Mouse (Mus musculus): ENCODE measurements around the gene Acap1. TPM values are rescaled to one million over a fixed set of nuclear protein-coding genes. Genes with fewer than 3 reads are reported as not detected.
A peak's percentile ranks its signal among the peaks of the same experiment; 100 is the strongest.

Gene Acap1
- total and polyA plus RNA-seq, 3 experiments = 0.65 to 3.3 (median 1.1) TPM

GRCm38 (mm10) chr11:69880853-69881603, 14.3 kb downstream of the Acap1 start, which contains the start of gene Kctd11:
Gene Kctd11 (minus strand): TSS chr11:69881406.
- DNase-seq = peak; percentile 96
- H3K4me3 ChIP-seq = peak within 1 kb of the TSS; percentile 77
- TF ChIP-seq POLR2A (IDR thresholded peaks at IDR 0.05; ENCODE audit: insufficient read depth, low read depth, low read length) (peak; percentile 98), CTCF (IDR thresholded peaks at IDR 0.05) (peak; percentile 57), EP300 (IDR thresholded peaks at IDR 0.05; ENCODE audit: insufficient read depth, low read depth, low read length) (no peak; the same call in 1 of the 2 replicates)
- no peaks in the 10 kb centered on the region for H3K36me3 ChIP-seq (ENCODE audit: control insufficient read depth, insufficient read depth, low read length)
- WGBS = under 1% methylated on average over 46 of the region's 46 CpGs
- no peaks in the 10 kb centered on the region for H3K79me2 ChIP-seq (replicated peaks; ENCODE audit: control insufficient read depth, insufficient read depth, low read length)
- H3K9ac ChIP-seq (ENCODE audit: low read depth, low read length) = peak within 1 kb of the TSS; percentile 68
- H3K27me3 ChIP-seq (ENCODE audit: control insufficient read depth, insufficient read depth, low read length) = no peaks in the 10 kb centered on the region
- H3K27ac ChIP-seq = peak within 1 kb of the TSS; percentile 81
- intact Hi-C loops (cut with DNase I) = loop anchor here (1.0 to 2.0 kb wide), 2 partner anchors 40 to 68 kb away; partner anchors contain the start of gene Eif5a
- peaks cover 5% of the 10 kb centered on the region for H3K4me1 ChIP-seq (ENCODE audit: control insufficient read depth, insufficient read depth, low read length)

DNA sequence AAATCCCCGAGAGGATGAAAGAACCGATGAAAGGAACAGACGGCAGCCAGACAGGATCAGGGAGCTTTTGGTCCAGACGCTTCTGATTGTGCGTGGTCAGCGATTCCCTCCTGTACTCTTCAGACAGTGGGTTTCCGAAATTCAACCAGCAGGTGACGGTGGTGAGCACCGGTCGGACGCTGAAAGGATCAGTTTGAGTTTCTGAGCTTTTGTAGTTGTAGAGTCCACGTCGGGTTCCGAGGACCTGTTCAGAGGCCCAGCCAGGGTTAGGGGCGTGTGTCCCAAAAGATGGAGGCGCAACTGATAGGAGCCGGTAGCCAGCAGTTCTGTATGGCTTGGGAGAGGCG, 14.9 kb downstream of the Acap1 start:
- TF ChIP-seq CTCF (IDR thresholded peaks at IDR 0.05) (peak; percentile 94), EP300 (IDR thresholded peaks at IDR 0.05; ENCODE audit: insufficient read depth, low read depth, low read length) (no peak)
- no peaks in the 10 kb centered on the region for H3K79me2 ChIP-seq (replicated peaks; ENCODE audit: control insufficient read depth, insufficient read depth, low read length)
- WGBS = under 1% methylated on average over 18 of the region's 18 CpGs
- intact Hi-C loops (cut with DNase I) = loop anchor here (1.0 to 2.0 kb wide), 2 partner anchors 40 to 69 kb away; partner anchors contain the start of gene Eif5a
- H3K4me1 ChIP-seq (ENCODE audit: control insufficient read depth, insufficient read depth, low read length) = peaks cover 6% of the 10 kb centered on the region
- no peaks in the 10 kb centered on the region for H3K36me3 ChIP-seq (ENCODE audit: control insufficient read depth, insufficient read depth, low read length)
- DNase-seq = no peak
- H3K4me3 ChIP-seq = peak overlapping the region; percentile 77
- no peaks in the 10 kb centered on the region for H3K27me3 ChIP-seq (ENCODE audit: control insufficient read depth, insufficient read depth, low read length)
- H3K9ac ChIP-seq (ENCODE audit: low read depth, low read length) = peak overlapping the region; percentile 68
- H3K27ac ChIP-seq = peak overlapping the region; percentile 81

DNA sequence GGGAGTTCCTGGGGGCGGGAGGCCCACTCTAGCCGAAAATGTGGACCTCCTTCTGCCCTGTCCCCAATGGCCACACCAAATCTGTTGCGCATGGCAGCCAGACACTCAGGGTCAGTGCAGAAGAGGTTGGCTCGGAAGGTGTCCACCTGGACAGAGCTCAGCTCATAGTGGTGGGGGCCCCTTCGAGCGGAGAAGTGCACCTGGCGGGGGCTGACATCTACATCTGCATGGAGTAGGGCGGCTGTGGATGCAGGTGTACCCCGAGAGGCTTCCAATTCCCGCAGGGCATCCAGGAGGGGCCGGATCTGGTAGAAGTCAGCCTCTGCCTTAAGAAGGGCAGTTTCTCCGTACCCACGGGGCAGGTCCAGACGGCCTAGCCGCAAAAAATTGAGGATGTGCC, 15.6 kb downstream of the Acap1 start:
- Histone ChIP-seq H3K4me1 (ENCODE audit: control insufficient read depth, insufficient read depth, low read length) (peaks cover 6% of the 10 kb centered on the region), H3K27ac (peak overlapping the region; percentile 81), H3K36me3 (ENCODE audit: control insufficient read depth, insufficient read depth, low read length) (no peaks in the 10 kb centered on the region), H3K79me2 (replicated peaks; ENCODE audit: control insufficient read depth, insufficient read depth, low read length) (no peaks in the 10 kb centered on the region), H3K4me3 (peak overlapping the region; percentile 77), H3K27me3 (ENCODE audit: control insufficient read depth, insufficient read depth, low read length) (no peaks in the 10 kb centered on the region), H3K9ac (ENCODE audit: low read depth, low read length) (peak overlapping the region; percentile 68)
- WGBS = 51% methylated on average over 15 of the region's 15 CpGs
- TF ChIP-seq POLR2A (IDR thresholded peaks at IDR 0.05; ENCODE audit: insufficient read depth, low read depth, low read length) = no peak
- TF ChIP-seq CTCF (IDR thresholded peaks at IDR 0.05) = no peak
- TF ChIP-seq EP300 (IDR thresholded peaks at IDR 0.05; ENCODE audit: insufficient read depth, low read depth, low read length) = no peak
- intact Hi-C loops (cut with DNase I) = loop anchor here (1.0 to 2.0 kb wide), 3 partner anchors 41 to 70 kb away; partner anchors contain the start of genes Eif5a and Nlgn2
- DNase-seq = no peak

GRCm38 (mm10) chr11:69878952-69879351, 16.4 kb downstream of the Acap1 start:
- no peaks in the 10 kb centered on the region for H3K36me3 ChIP-seq (ENCODE audit: control insufficient read depth, insufficient read depth, low read length)
- H3K27me3 ChIP-seq (ENCODE audit: control insufficient read depth, insufficient read depth, low read length) = no peaks in the 10 kb centered on the region
- no peak overlapping the region for H3K9ac ChIP-seq (ENCODE audit: low read depth, low read length)
- peak overlapping the region; percentile 77; the same call in 1 of the 2 replicates for H3K4me3 ChIP-seq
- no peak for TF ChIP-seq POLR2A (IDR thresholded peaks at IDR 0.05; ENCODE audit: insufficient read depth, low read depth, low read length)
- TF ChIP-seq EP300 (IDR thresholded peaks at IDR 0.05; ENCODE audit: insufficient read depth, low read depth, low read length) = no peak
- WGBS = 82% methylated on average over 6 of the region's 6 CpGs
- no peak for DNase-seq
- H3K4me1 ChIP-seq (ENCODE audit: control insufficient read depth, insufficient read depth, low read length) = peaks cover 5% of the 10 kb centered on the region
- no peak overlapping the region; the same call in 1 of the 2 replicates for H3K27ac ChIP-seq
- intact Hi-C loops (cut with DNase I) = loop anchor here (2.0 kb wide), 1 partner anchor 42 kb away; the partner anchor contains the start of gene Nlgn2
- H3K79me2 ChIP-seq (replicated peaks; ENCODE audit: control insufficient read depth, insufficient read depth, low read length) = no peaks in the 10 kb centered on the region

DNA sequence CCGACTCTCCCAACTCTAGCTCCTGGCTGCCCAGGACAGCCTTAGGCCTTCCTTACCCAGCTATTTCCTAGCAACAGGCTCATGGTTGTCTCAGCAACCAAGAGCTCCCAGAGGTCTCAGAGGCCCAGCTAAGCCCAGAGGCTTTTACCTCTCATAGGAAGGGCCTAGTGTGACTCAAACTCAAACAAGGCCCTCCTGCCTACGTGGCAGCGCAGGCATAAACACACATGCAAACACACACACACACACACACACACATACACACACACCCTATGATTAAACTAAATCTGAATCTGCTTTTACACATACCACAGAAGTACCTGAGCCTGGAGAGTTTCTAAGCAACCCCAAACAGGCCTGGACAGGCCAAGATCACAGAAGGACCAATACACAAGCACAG, 16.9 kb downstream of the Acap1 start:
- Histone ChIP-seq H3K27me3 (ENCODE audit: control insufficient read depth, insufficient read depth, low read length) (no peaks in the 10 kb centered on the region), H3K9ac (ENCODE audit: low read depth, low read length) (no peak overlapping the region), H3K36me3 (ENCODE audit: control insufficient read depth, insufficient read depth, low read length) (no peaks in the 10 kb centered on the region), H3K4me3 (no peak overlapping the region), H3K79me2 (replicated peaks; ENCODE audit: control insufficient read depth, insufficient read depth, low read length) (no peaks in the 10 kb centered on the region), H3K4me1 (ENCODE audit: control insufficient read depth, insufficient read depth, low read length) (peaks cover 5% of the 10 kb centered on the region), H3K27ac (no peak overlapping the region; the same call in 1 of the 2 replicates)
- TF ChIP-seq POLR2A (IDR thresholded peaks at IDR 0.05; ENCODE audit: insufficient read depth, low read depth, low read length) (no peak), CTCF (IDR thresholded peaks at IDR 0.05) (no peak), EP300 (IDR thresholded peaks at IDR 0.05; ENCODE audit: insufficient read depth, low read depth, low read length) (no peak)
- intact Hi-C loops (cut with DNase I) = loop anchor here (2.0 kb wide), 1 partner anchor 42 kb away; the partner anchor contains the start of gene Nlgn2
- 79% methylated on average over 3 of the region's 3 CpGs for WGBS
- DNase-seq = no peak

- no peaks in the 10 kb centered on the region for H3K36me3 ChIP-seq (ENCODE audit: control insufficient read depth, insufficient read depth, low read length)
- no peak for TF ChIP-seq CTCF (IDR thresholded peaks at IDR 0.05)
- no peak for TF ChIP-seq EP300 (IDR thresholded peaks at IDR 0.05; ENCODE audit: insufficient read depth, low read depth, low read length)
- no peak for TF ChIP-seq POLR2A (IDR thresholded peaks at IDR 0.05; ENCODE audit: insufficient read depth, low read depth, low read length)
- intact Hi-C loops (cut with DNase I) = loop anchor here (2.0 kb wide), 5 partner anchors 41 to 195 kb away; partner anchors contain the start of genes Nlgn2, Polr2a and Senp3
- no peaks in the 10 kb centered on the region for H3K79me2 ChIP-seq (replicated peaks; ENCODE audit: control insufficient read depth, insufficient read depth, low read length)
- H3K9ac ChIP-seq (ENCODE audit: low read depth, low read length) = no peak within 1 kb of the TSS
- no peaks in the 10 kb centered on the region for H3K27me3 ChIP-seq (ENCODE audit: control insufficient read depth, insufficient read depth, low read length)
- 74% methylated on average over 11 of the region's 11 CpGs for WGBS
- DNase-seq = no peak
- peaks cover 5% of the 10 kb centered on the region for H3K4me1 ChIP-seq (ENCODE audit: control insufficient read depth, insufficient read depth, low read length)
- H3K27ac ChIP-seq = peak within 1 kb of the TSS; percentile 24; the same call in 1 of the 2 replicates
- H3K4me3 ChIP-seq = peak within 1 kb of the TSS; percentile 13; the same call in 1 of the 2 replicates
Observed at GRCm38 (mm10) chr11:69877878-69878277, 17.5 kb downstream of the Acap1 start, which contains the start of gene Tmem95. Gene Tmem95 (minus strand): TSS chr11:69878018.

Measured in heart, adult 2 months (tissue).